Mouse (Mus musculus): ENCODE measurements around the gene Mknk2. TPM values are rescaled to one million over a fixed set of nuclear protein-coding genes. Genes with fewer than 3 reads are reported as not detected.
A peak's percentile ranks its signal among the peaks of the same experiment; 100 is the strongest.

Mknk2 gene
- polyA plus RNA-seq, 1 experiment from 2014 or later, result 38.4 TPM

DNA sequence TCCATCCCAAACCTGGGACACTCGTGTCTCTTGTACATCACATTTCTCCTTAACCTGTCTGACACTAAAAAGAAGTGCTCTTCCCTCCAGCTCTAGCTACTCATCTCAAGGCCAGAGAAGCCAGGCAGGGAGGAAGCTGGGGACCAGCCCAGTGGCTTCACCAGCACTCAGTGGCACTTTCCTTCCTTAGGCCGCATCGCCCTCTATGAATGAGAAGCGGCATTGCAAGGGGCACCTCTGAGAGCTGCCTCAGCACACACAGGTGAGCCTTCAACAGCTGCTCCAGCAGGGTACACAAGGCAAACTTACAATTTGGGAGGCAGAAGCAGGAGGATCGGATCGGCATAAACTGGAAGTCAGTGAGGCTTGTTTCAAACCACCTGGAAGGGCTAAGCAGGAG lies 6.3 kb upstream of the Mknk2 start:
- Histone ChIP-seq H3K9ac (ENCODE audit: low read depth, low read length) (no peak overlapping the region), H3K27ac (ENCODE audit: low read depth, low read length) (no peak overlapping the region), H3K9me3 (ENCODE audit: control insufficient read depth) (no peaks in the 10 kb centered on the region), H3K4me1 (replicated peaks; ENCODE audit: control insufficient read depth, insufficient read depth, low read length) (no peaks in the 10 kb centered on the region), H3K27me3 (replicated peaks; ENCODE audit: control insufficient read depth, insufficient read depth, low read length) (no peaks in the 10 kb centered on the region), H3K4me3 (ENCODE audit: low read depth, low read length) (no peak overlapping the region), H3K36me3 (ENCODE audit: control insufficient read depth, insufficient read depth) (peaks cover 25% of the 10 kb centered on the region; the same call in 1 of the 2 replicates), H3K4me2 (replicated peaks; ENCODE audit: low read depth) (no peak overlapping the region)
- ATAC-seq, result peak; percentile 55; the same call in 1 of the 2 replicates
- WGBS, result 61% methylated on average over 6 of the region's 6 CpGs
- peak; percentile 95 for TF ChIP-seq CTCF (IDR thresholded peaks at IDR 0.05; ENCODE audit: low read depth)

DNA sequence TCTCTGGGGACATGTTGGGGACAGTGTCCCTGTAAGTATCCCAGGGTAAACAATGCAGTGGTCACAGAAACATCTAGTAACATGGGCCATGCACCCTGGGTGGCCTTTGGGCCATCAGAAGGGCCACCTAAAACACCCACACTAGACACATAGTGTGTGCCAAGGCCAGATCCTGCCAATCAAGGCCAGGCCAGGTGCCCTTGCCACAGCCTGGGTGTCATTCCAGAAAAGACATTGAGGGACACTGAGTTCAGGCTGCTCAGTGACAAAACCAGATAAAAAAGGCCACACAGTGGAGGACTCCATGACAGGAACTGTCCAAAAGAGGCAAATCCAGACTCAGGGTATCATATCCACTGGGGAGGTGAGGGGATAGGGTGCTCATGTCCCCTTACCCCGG lies 5.7 kb upstream of the Mknk2 start:
- Histone ChIP-seq H3K27ac (ENCODE audit: low read depth, low read length) (no peak overlapping the region), H3K27me3 (replicated peaks; ENCODE audit: control insufficient read depth, insufficient read depth, low read length) (no peaks in the 10 kb centered on the region), H3K9me3 (ENCODE audit: control insufficient read depth) (no peaks in the 10 kb centered on the region), H3K36me3 (ENCODE audit: control insufficient read depth, insufficient read depth) (peaks cover 23% of the 10 kb centered on the region; the same call in 1 of the 2 replicates), H3K4me2 (replicated peaks; ENCODE audit: low read depth) (no peak overlapping the region), H3K9ac (ENCODE audit: low read depth, low read length) (no peak overlapping the region), H3K4me1 (replicated peaks; ENCODE audit: control insufficient read depth, insufficient read depth, low read length) (peaks cover 5% of the 10 kb centered on the region; the same call in 1 of the 2 replicates), H3K4me3 (ENCODE audit: low read depth, low read length) (no peak overlapping the region)
- WGBS, result 95% methylated on average over 1 of the region's 1 CpGs
- TF ChIP-seq CTCF (IDR thresholded peaks at IDR 0.05; ENCODE audit: low read depth), result no peak
- no peak for ATAC-seq

DNA sequence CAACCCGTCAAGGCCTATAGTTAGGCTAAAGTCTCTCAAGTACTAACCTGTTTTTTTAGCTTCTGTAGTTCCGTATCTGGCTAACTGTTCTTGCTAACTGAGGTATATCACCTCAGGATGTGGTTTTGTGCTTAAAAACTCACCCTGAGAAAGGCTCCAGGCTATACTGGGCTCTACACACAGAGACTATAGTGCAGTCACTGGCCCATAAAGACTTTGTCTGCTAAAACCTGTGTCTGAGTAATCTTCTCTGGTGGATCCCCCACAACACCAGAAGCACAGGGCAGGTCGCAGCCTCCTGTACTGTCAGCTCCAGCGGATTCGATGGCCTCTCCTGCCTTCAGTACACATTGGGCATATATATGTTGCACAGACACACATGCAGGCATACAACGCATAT lies 4.1 kb upstream of the Mknk2 start:
- Histone ChIP-seq H3K36me3 (ENCODE audit: control insufficient read depth, insufficient read depth) (peaks cover 19% of the 10 kb centered on the region; the same call in 1 of the 2 replicates), H3K9me3 (ENCODE audit: control insufficient read depth) (no peaks in the 10 kb centered on the region), H3K4me1 (replicated peaks; ENCODE audit: control insufficient read depth, insufficient read depth, low read length) (peaks cover 10% of the 10 kb centered on the region), H3K4me3 (ENCODE audit: low read depth, low read length) (no peak overlapping the region), H3K27me3 (replicated peaks; ENCODE audit: control insufficient read depth, insufficient read depth, low read length) (no peaks in the 10 kb centered on the region), H3K9ac (ENCODE audit: low read depth, low read length) (no peak overlapping the region), H3K27ac (ENCODE audit: low read depth, low read length) (no peak overlapping the region), H3K4me2 (replicated peaks; ENCODE audit: low read depth) (no peak overlapping the region)
- WGBS, result 94% methylated on average over 6 of the region's 6 CpGs
- no peak for ATAC-seq
- no peak for TF ChIP-seq CTCF (IDR thresholded peaks at IDR 0.05; ENCODE audit: low read depth)

DNA sequence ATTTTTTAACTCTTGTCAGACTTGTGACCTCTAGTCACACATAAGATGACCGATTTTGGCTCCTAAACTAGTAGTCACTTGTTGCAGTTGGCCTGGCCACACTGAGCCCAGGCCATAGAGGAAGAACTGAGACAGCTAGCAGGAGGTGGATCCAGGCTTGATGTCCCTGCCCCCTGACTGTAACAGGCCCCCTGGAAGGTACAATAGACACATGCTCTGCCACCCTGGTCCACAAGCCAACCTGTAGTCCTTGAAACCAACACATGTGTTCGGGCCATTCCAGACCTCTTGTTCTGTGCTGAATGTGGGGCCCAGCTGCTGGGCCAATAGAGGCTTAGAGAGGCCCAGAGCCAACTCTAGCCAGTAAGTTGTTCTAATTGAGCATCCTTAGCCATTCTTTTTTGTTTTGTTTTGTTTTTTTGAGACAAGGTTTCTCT lies 2.4 kb upstream of the Mknk2 start:
- Histone ChIP-seq H3K4me2 (replicated peaks; ENCODE audit: low read depth) (no peak overlapping the region), H3K4me1 (replicated peaks; ENCODE audit: control insufficient read depth, insufficient read depth, low read length) (peaks cover 10% of the 10 kb centered on the region), H3K27me3 (replicated peaks; ENCODE audit: control insufficient read depth, insufficient read depth, low read length) (no peaks in the 10 kb centered on the region), H3K27ac (ENCODE audit: low read depth, low read length) (no peak overlapping the region; the same call in 1 of the 2 replicates), H3K9me3 (ENCODE audit: control insufficient read depth) (no peaks in the 10 kb centered on the region), H3K4me3 (ENCODE audit: low read depth, low read length) (no peak overlapping the region), H3K9ac (ENCODE audit: low read depth, low read length) (no peak overlapping the region), H3K36me3 (ENCODE audit: control insufficient read depth, insufficient read depth) (peaks cover 3% of the 10 kb centered on the region; the same call in 1 of the 2 replicates)
- ATAC-seq, result no peak
- WGBS, result 77% methylated on average over 2 of the region's 2 CpGs
- no peak for TF ChIP-seq CTCF (IDR thresholded peaks at IDR 0.05; ENCODE audit: low read depth)

DNA sequence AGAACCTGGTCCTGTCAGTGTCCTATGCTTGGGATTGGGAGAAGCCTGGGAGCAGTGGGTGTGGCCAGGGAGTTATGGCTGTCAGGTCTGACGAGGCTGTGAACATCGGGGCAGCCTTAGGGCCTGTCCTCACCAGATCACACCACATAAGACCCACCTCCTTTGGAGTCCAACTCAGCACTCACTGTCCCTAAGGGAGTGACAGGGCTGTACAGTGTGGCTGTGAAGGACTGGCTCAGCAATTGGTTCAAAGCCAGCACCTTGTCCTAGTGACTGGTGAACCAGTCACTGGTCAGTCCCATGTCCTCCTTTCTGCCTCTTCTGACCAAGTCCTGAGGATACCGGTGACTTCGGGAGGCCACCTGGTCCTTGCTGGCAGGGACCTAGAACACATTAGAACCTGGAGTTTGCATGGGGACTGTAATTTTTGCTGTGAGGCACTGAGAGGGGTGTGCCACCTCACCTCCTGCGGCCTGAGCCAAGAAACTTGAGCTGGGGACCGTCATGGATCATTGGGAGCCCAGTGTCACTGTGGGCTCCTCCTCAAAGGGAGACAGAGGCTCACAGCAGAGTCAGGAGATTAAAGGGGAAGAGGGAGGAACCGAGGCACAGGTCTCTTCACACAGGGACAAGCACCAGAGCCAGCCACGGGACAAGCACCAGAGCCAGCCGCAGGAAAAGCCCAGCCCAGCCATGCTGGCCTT lies 1.8 kb upstream of the Mknk2 start:
- WGBS, result 55% methylated on average over 9 of the region's 9 CpGs
- H3K27ac ChIP-seq (ENCODE audit: low read depth, low read length), result peak overlapping the region; percentile 96
- H3K36me3 ChIP-seq (ENCODE audit: control insufficient read depth, insufficient read depth), result no peaks in the 10 kb centered on the region
- H3K4me2 ChIP-seq (replicated peaks; ENCODE audit: low read depth), result no peak overlapping the region
- no peaks in the 10 kb centered on the region for H3K9me3 ChIP-seq (ENCODE audit: control insufficient read depth)
- no peak overlapping the region for H3K9ac ChIP-seq (ENCODE audit: low read depth, low read length)
- no peak overlapping the region for H3K4me3 ChIP-seq (ENCODE audit: low read depth, low read length)
- no peak for TF ChIP-seq CTCF (IDR thresholded peaks at IDR 0.05; ENCODE audit: low read depth)
- ATAC-seq, result no peak
- peaks cover 12% of the 10 kb centered on the region for H3K4me1 ChIP-seq (replicated peaks; ENCODE audit: control insufficient read depth, insufficient read depth, low read length)
- no peaks in the 10 kb centered on the region for H3K27me3 ChIP-seq (replicated peaks; ENCODE audit: control insufficient read depth, insufficient read depth, low read length)

DNA sequence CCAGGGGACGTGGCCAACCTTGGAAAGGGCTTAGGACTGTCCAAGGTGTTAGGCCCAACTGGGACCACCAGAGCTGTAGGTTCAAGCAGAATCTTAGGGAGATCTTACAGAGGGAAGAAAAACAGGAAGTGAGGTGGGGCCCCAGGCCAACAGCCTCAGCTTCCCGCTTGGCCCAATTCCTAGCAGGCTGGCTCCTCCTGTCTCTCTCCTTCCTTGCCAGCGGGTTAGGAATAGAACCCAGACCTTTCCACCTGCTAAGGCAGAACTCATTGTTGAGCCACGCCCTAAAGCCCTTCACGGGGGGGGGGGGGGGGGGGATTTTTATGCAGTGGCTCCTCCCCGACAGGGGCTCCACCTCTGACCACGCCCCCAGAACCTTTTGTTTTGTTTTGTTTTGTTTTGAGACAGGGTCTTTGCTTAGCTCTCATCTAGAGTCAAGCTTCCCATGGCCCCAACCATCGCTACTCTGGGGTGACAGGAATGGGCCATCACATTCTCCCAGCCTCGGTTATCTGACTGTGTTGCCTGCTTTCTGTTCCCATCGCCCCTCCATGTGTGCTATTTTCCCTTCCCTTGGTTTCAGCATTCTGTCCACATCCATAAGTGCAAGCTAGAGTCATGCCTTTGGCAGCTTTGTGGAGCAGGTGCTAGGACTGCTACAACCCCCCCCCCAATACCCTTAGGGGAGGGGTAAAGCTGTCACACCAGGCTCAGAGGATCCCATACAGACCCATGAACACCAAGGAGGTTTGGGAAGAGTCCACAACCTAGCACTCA lies 877 bp upstream of the Mknk2 start:
- Histone ChIP-seq H3K4me1 (replicated peaks; ENCODE audit: control insufficient read depth, insufficient read depth, low read length) (peaks cover 21% of the 10 kb centered on the region), H3K4me3 (ENCODE audit: low read depth, low read length) (no peak overlapping the region), H3K4me2 (replicated peaks; ENCODE audit: low read depth) (peak overlapping the region; percentile 66), H3K9ac (ENCODE audit: low read depth, low read length) (peak overlapping the region; percentile 11; the same call in 1 of the 2 replicates), H3K36me3 (ENCODE audit: control insufficient read depth, insufficient read depth) (no peaks in the 10 kb centered on the region), H3K27ac (ENCODE audit: low read depth, low read length) (peak overlapping the region; percentile 96), H3K9me3 (ENCODE audit: control insufficient read depth) (no peaks in the 10 kb centered on the region), H3K27me3 (replicated peaks; ENCODE audit: control insufficient read depth, insufficient read depth, low read length) (no peaks in the 10 kb centered on the region)
- 49% methylated on average over 8 of the region's 10 CpGs for WGBS
- no peak for TF ChIP-seq CTCF (IDR thresholded peaks at IDR 0.05; ENCODE audit: low read depth)
- ATAC-seq, result no peak
